Mouse (Mus musculus) G1E (cell line): Measurements from ENCODE around the gene Gba.

ENCODE experiments used
- CTCF ChIP-seq: IDR thresholded peaks from 2 replicates; pipeline ENCODE4 v1.5.1; 2012; ENCODE audit warnings: low read depth, low read length, inconsistent platforms, mixed read lengths
- GATA1 ChIP-seq: IDR thresholded peaks from 2 replicates; pipeline ENCODE4 v1.6.1; 2012; ENCODE audit warnings: borderline replicate concordance, low read length, inconsistent platforms, mixed read lengths
- GATA2 ChIP-seq: IDR thresholded peaks from 2 replicates; pipeline ENCODE4 v1.6.1; 2012; ENCODE audit warnings: low read depth, low read length, inconsistent platforms, borderline replicate concordance
- POLR2AphosphoS5 ChIP-seq: IDR thresholded peaks from 2 replicates; pipeline ENCODE4 v1.6.1; 2012; ENCODE audit warnings: low read depth, low read length, inconsistent platforms; ENCODE audit not compliant: insufficient replicate concordance
- TAL1 ChIP-seq: conservative IDR thresholded peaks from 2 replicates; pipeline ENCODE4 v1.6.1; 2012; ENCODE audit warnings: low read depth, low read length, inconsistent platforms, mixed read lengths

DNA sequence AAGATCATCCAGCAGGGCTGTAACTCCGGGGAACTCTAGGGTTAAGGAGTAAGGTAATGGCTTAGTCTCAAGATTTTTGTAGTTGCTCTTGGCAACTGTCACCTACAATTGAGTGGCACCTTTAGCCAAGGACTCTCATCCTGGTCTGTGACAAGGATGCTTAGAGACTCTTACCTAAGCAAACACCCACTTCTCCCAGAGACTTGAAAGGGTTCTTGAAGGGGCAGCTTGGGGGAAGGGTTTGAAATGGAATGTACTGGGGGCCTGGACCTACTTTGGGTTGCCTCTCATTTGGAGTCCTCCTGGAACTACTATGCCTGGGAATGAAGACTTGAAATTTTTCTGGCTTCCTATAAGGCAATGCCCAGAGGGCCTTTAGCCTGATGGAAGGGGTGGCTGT is 15.5 kb downstream of the Gba start:
- TF ChIP-seq CTCF = no peak
- TF ChIP-seq GATA1 = no peak
- no peak for TF ChIP-seq TAL1
- TF ChIP-seq POLR2AphosphoS5 = no peak
- TF ChIP-seq GATA2 = no peak
